Mouse (Mus musculus) G1E (cell line): ENCODE data around the gene S1pr4.

Experiments
- CTCF ChIP-seq: IDR thresholded peaks from 2 replicates; pipeline ENCODE4 v1.5.1; 2012; ENCODE audit warnings: low read depth, low read length, inconsistent platforms, mixed read lengths
- GATA1 ChIP-seq: IDR thresholded peaks from 2 replicates; pipeline ENCODE4 v1.6.1; 2012; ENCODE audit warnings: borderline replicate concordance, low read length, inconsistent platforms, mixed read lengths
- POLR2AphosphoS5 ChIP-seq: IDR thresholded peaks from 2 replicates; pipeline ENCODE4 v1.6.1; 2012; ENCODE audit warnings: low read depth, low read length, inconsistent platforms; ENCODE audit not compliant: insufficient replicate concordance

DNA sequence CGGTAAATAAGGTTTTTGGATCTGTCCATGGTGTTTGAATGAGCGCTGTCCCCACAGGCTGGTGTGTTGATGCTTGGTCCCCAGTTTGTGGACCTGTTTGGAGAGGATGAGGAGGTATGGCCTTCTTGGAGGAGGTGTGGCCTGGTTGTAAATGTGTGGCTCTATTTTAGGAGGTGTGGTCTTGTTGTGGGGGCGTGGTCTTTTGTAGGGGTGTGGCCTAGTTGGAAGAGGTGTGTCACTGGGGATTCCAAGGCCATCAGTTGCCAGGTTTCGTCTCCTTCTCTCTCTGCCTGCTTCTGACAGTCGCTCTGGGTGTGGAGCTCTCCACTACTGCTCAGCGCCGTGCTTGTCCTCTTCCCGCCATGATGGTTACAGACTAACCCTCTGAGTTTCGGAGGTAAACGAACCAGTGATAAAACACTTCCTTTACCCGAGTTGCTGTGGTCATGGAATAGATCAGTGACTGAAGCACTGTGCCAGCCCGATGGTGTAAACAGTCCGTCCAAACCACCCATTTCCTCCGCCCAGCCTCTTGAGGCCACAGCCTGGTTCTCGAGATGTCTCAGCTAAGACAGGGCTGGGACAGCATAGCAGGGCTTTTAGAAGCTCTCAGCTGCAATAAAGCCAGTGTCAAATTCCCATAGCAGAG is 5.2 kb upstream of the S1pr4 start:
- TF ChIP-seq CTCF, result no peak
- no peak for TF ChIP-seq POLR2AphosphoS5
- TF ChIP-seq GATA1, result no peak
